Mouse (Mus musculus): ENCODE measurements around the gene Nsa2. TPM values are rescaled to one million over a fixed set of nuclear protein-coding genes. Genes with fewer than 3 reads are reported as not detected.

The Nsa2 gene
- polyA plus RNA-seq (2015; fragmentation: Nextera tagmentation; extraction: Ambion mirVana), result 47.9 and 51.2 TPM in 2 replicates

GRCm38 (mm10) chr13:97137466-97138400, at the start of gene Nsa2, which contains the start of gene Gfm2:
TSS of gene Nsa2 (minus strand) at chr13:97137937.
TSS of gene Gfm2 (plus strand) at chr13:97137937.
- H3K27ac ChIP-seq (ENCODE audit: low read length), result peak within 1 kb of the TSS; percentile 66
- ATAC-seq, result peak; percentile 99
- peak within 1 kb of the TSS; percentile 65 for H3K4me3 ChIP-seq (ENCODE audit: low read length)
- under 1% methylated on average over 57 of the region's 57 CpGs for WGBS
- H3K4me1 ChIP-seq (ENCODE audit: control insufficient read depth, insufficient read depth, low read length), result peaks cover 6% of the 10 kb centered on the region
- H3K4me2 ChIP-seq (ENCODE audit: low read depth, low read length), result peak within 1 kb of the TSS; percentile 67
- H3K36me3 ChIP-seq (ENCODE audit: control insufficient read depth, insufficient read depth, low read length), result peaks cover 7% of the 10 kb centered on the region; the same call in 1 of the 2 replicates
- H3K9ac ChIP-seq (ENCODE audit: low read depth, low read length), result peak within 1 kb of the TSS; percentile 75
- H3K27me3 ChIP-seq (replicated peaks; ENCODE audit: control insufficient read depth, insufficient read depth, low read length), result no peaks in the 10 kb centered on the region
- H3K9me3 ChIP-seq (ENCODE audit: control insufficient read depth, low read length), result no peaks in the 10 kb centered on the region

- WGBS, result 82% methylated on average over 4 of the region's 4 CpGs
- Histone ChIP-seq H3K4me1 (ENCODE audit: control insufficient read depth, insufficient read depth, low read length) (peaks cover 10% of the 10 kb centered on the region; the same call in 1 of the 2 replicates), H3K9ac (ENCODE audit: low read depth, low read length) (no peak overlapping the region), H3K27ac (ENCODE audit: low read length) (no peak overlapping the region), H3K9me3 (ENCODE audit: control insufficient read depth, low read length) (no peaks in the 10 kb centered on the region), H3K27me3 (replicated peaks; ENCODE audit: control insufficient read depth, insufficient read depth, low read length) (no peaks in the 10 kb centered on the region), H3K36me3 (ENCODE audit: control insufficient read depth, insufficient read depth, low read length) (no peaks in the 10 kb centered on the region), H3K4me2 (ENCODE audit: low read depth, low read length) (no peak overlapping the region), H3K4me3 (ENCODE audit: low read length) (no peak overlapping the region)
- ATAC-seq, result no peak
Observed at GRCm38 (mm10) chr13:97186346-97186745, 48.6 kb upstream of the Nsa2 start.

GRCm38 (mm10) chr13:97184656-97185055, 46.9 kb upstream of the Nsa2 start:
- no peak overlapping the region for H3K4me2 ChIP-seq (ENCODE audit: low read depth, low read length)
- H3K4me3 ChIP-seq (ENCODE audit: low read length), result no peak overlapping the region
- H3K27me3 ChIP-seq (replicated peaks; ENCODE audit: control insufficient read depth, insufficient read depth, low read length), result no peaks in the 10 kb centered on the region
- no peaks in the 10 kb centered on the region for H3K36me3 ChIP-seq (ENCODE audit: control insufficient read depth, insufficient read depth, low read length)
- H3K9me3 ChIP-seq (ENCODE audit: control insufficient read depth, low read length), result no peaks in the 10 kb centered on the region
- peak overlapping the region; percentile 46; the same call in 1 of the 2 replicates for H3K9ac ChIP-seq (ENCODE audit: low read depth, low read length)
- ATAC-seq, result peak; percentile 49
- 23% methylated on average over 5 of the region's 5 CpGs for WGBS
- peaks cover 10% of the 10 kb centered on the region; the same call in 1 of the 2 replicates for H3K4me1 ChIP-seq (ENCODE audit: control insufficient read depth, insufficient read depth, low read length)
- H3K27ac ChIP-seq (ENCODE audit: low read length), result peak overlapping the region; percentile 80

- ATAC-seq, result peak; percentile 80
- peak overlapping the region; percentile 80; the same call in 1 of the 2 replicates for H3K27ac ChIP-seq (ENCODE audit: low read length)
- no peaks in the 10 kb centered on the region for H3K36me3 ChIP-seq (ENCODE audit: control insufficient read depth, insufficient read depth, low read length)
- H3K4me3 ChIP-seq (ENCODE audit: low read length), result no peak overlapping the region
- H3K27me3 ChIP-seq (replicated peaks; ENCODE audit: control insufficient read depth, insufficient read depth, low read length), result no peaks in the 10 kb centered on the region
- H3K4me1 ChIP-seq (ENCODE audit: control insufficient read depth, insufficient read depth, low read length), result peaks cover 10% of the 10 kb centered on the region; the same call in 1 of the 2 replicates
- no peak overlapping the region for H3K4me2 ChIP-seq (ENCODE audit: low read depth, low read length)
- 61% methylated on average over 2 of the region's 2 CpGs for WGBS
- no peak overlapping the region for H3K9ac ChIP-seq (ENCODE audit: low read depth, low read length)
- H3K9me3 ChIP-seq (ENCODE audit: control insufficient read depth, low read length), result no peaks in the 10 kb centered on the region
Observed at GRCm38 (mm10) chr13:97184168-97184567, 46.4 kb upstream of the Nsa2 start.

GRCm38 (mm10) chr13:97182821-97183220, 45.1 kb upstream of the Nsa2 start:
- Histone ChIP-seq H3K36me3 (ENCODE audit: control insufficient read depth, insufficient read depth, low read length) (no peaks in the 10 kb centered on the region), H3K27ac (ENCODE audit: low read length) (peak overlapping the region; percentile 40; the same call in 1 of the 2 replicates), H3K9me3 (ENCODE audit: control insufficient read depth, low read length) (no peaks in the 10 kb centered on the region), H3K27me3 (replicated peaks; ENCODE audit: control insufficient read depth, insufficient read depth, low read length) (no peaks in the 10 kb centered on the region), H3K4me2 (ENCODE audit: low read depth, low read length) (no peak overlapping the region), H3K4me3 (ENCODE audit: low read length) (no peak overlapping the region), H3K9ac (ENCODE audit: low read depth, low read length) (no peak overlapping the region), H3K4me1 (ENCODE audit: control insufficient read depth, insufficient read depth, low read length) (peaks cover 10% of the 10 kb centered on the region; the same call in 1 of the 2 replicates)
- 77% methylated on average over 4 of the region's 4 CpGs for WGBS
- no peak for ATAC-seq

GRCm38 (mm10) chr13:97180113-97180828, 42.5 kb upstream of the Nsa2 start:
- 79% methylated on average over 6 of the region's 6 CpGs for WGBS
- ATAC-seq, result no peak
- Histone ChIP-seq H3K36me3 (ENCODE audit: control insufficient read depth, insufficient read depth, low read length) (peaks cover 5% of the 10 kb centered on the region; the same call in 1 of the 2 replicates), H3K27me3 (replicated peaks; ENCODE audit: control insufficient read depth, insufficient read depth, low read length) (no peaks in the 10 kb centered on the region), H3K4me1 (ENCODE audit: control insufficient read depth, insufficient read depth, low read length) (peaks cover 10% of the 10 kb centered on the region; the same call in 1 of the 2 replicates), H3K9me3 (ENCODE audit: control insufficient read depth, low read length) (no peaks in the 10 kb centered on the region), H3K9ac (ENCODE audit: low read depth, low read length) (no peak overlapping the region), H3K4me2 (ENCODE audit: low read depth, low read length) (no peak overlapping the region), H3K4me3 (ENCODE audit: low read length) (no peak overlapping the region), H3K27ac (ENCODE audit: low read length) (no peak overlapping the region)

GRCm38 (mm10) chr13:97178943-97179342, 41.2 kb upstream of the Nsa2 start:
- H3K36me3 ChIP-seq (ENCODE audit: control insufficient read depth, insufficient read depth, low read length), result peaks cover 5% of the 10 kb centered on the region; the same call in 1 of the 2 replicates
- ATAC-seq, result no peak
- WGBS, result 84% methylated on average over 7 of the region's 7 CpGs

GRCm38 (mm10) chr13:97176731-97177130, 39.0 kb upstream of the Nsa2 start:
- Histone ChIP-seq H3K9ac (ENCODE audit: low read depth, low read length) (no peak overlapping the region), H3K4me1 (ENCODE audit: control insufficient read depth, insufficient read depth, low read length) (no peaks in the 10 kb centered on the region), H3K4me3 (ENCODE audit: low read length) (no peak overlapping the region), H3K9me3 (ENCODE audit: control insufficient read depth, low read length) (no peaks in the 10 kb centered on the region), H3K27me3 (replicated peaks; ENCODE audit: control insufficient read depth, insufficient read depth, low read length) (no peaks in the 10 kb centered on the region), H3K27ac (ENCODE audit: low read length) (peak overlapping the region; percentile 55), H3K36me3 (ENCODE audit: control insufficient read depth, insufficient read depth, low read length) (peaks cover 9% of the 10 kb centered on the region), H3K4me2 (ENCODE audit: low read depth, low read length) (no peak overlapping the region)
- ATAC-seq, result no peak
- WGBS, result 77% methylated on average over 5 of the region's 5 CpGs

More at GRCm38 (mm10) chr13:97178943-97179342, 41.2 kb upstream of the Nsa2 start:
- Histone ChIP-seq H3K27me3 (replicated peaks; ENCODE audit: control insufficient read depth, insufficient read depth, low read length) (no peaks in the 10 kb centered on the region), H3K27ac (ENCODE audit: low read length) (no peak overlapping the region), H3K4me3 (ENCODE audit: low read length) (no peak overlapping the region), H3K9ac (ENCODE audit: low read depth, low read length) (no peak overlapping the region), H3K4me2 (ENCODE audit: low read depth, low read length) (no peak overlapping the region), H3K9me3 (ENCODE audit: control insufficient read depth, low read length) (no peaks in the 10 kb centered on the region), H3K4me1 (ENCODE audit: control insufficient read depth, insufficient read depth, low read length) (0 out of 2 replicates have a peak, but pooled peaks cover 2% of the 10 kb centered on the region)
